Mouse (Mus musculus): ENCODE results near the gene Timm23.
"Not testable (repeated sequence)": the region's sequence is repeated elsewhere in the genome, so short reads cannot be mapped to it uniquely, and the experiment has no call there.

Gene Timm23

GRCm38 (mm10) chr14:32165278-32166061, 36.2 kb downstream of the Timm23 start:
- peak; percentile 51 for DNase-seq (ENCODE audit: low read depth, low spot score)

DNA sequence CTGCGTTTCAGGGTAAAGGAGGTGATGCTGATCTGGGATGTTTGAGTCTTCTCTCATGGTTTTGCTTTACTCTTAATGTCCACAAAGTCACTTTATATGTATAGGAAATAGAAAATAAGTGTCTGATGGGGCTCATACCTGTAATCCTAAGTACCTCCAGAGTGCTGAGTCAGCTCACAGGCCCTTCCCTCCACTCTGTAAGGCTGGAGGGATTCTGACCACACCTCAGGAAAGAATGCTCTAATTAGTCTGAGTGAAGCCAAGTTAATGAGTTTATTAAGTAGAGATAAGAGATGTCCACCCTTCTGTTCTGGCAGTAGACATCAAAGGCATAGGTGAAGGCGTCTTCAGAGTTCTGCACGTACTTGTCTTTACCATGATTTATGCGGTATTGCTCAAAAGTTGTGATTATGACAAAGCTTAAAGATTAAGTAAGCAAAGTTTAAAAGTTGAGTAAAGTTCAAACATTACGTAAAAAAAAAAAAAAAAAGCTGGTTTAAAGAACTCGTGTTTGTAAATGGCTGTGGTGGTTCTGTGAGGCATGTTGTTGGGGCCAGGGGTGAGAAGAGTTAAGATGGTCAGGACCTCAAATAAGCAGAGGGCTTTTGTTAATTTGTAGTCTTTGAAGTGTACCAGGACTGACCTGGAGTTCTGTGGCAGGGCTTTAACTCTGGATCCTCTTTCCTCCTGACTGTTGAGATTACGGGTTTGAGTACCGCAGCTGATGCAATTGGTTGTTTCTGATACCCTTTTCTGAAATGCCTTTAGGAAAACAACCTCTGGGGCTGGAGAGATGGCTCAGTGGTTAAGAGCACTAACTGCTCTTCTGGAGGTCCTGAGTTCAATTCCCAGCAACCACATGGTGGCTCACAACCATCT, 37.3 kb downstream of the Timm23 start:
- DNase-seq (ENCODE audit: low read depth, low spot score) = no peak

DNA sequence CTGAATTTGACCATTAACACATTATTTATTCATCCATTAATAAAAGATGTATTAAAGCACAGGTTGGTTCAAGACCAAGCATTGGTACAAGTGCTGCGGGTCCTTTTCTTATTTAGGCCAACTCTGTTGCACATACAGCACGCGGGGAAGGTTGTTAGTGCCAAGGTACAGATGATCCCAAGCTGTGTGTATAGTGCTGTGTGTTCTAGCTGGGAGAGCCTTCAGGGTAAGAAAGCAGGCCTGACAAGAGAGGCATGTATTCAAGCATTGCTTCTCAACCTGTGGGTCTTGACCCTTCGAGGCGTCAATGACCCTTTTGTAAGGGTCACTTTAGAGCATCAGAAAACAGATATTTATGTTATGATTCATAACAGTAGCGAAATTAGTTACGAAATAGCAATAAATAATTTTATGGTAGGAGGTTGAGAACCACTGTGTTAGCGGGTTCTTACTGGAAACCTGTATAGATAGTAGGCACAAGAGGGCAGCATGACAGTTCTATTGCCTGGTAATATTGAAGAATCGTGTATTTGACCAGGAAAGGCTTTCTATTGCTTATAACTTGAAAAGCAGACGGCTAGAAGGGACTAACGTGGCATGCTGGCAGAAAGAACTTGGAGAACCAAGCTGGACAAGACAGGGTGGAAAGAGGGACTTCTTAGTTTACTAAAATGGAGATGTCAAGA, 38.4 kb downstream of the Timm23 start:
- no peak for DNase-seq (ENCODE audit: low read depth, low spot score)

DNA sequence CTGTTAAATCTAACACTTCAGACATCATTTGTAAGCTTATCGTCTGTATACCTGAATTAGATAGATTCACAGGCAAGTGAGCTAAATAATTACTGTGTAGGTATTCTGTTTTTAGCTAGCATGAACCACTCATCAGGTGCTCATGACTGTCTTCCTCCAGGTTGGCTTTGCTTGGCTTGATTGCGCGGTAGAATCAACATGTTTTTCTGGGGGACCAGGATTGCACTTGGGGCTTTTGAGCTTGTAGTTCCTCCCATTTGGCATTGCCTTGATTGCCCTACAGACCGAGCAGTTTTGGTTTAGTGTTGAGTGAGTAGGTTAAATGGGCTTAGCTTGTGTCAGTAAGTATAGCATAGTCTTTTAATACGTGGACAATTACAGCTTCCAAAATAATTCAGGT, 39.5 kb downstream of the Timm23 start:
- no peak for DNase-seq (ENCODE audit: low read depth, low spot score)

DNA sequence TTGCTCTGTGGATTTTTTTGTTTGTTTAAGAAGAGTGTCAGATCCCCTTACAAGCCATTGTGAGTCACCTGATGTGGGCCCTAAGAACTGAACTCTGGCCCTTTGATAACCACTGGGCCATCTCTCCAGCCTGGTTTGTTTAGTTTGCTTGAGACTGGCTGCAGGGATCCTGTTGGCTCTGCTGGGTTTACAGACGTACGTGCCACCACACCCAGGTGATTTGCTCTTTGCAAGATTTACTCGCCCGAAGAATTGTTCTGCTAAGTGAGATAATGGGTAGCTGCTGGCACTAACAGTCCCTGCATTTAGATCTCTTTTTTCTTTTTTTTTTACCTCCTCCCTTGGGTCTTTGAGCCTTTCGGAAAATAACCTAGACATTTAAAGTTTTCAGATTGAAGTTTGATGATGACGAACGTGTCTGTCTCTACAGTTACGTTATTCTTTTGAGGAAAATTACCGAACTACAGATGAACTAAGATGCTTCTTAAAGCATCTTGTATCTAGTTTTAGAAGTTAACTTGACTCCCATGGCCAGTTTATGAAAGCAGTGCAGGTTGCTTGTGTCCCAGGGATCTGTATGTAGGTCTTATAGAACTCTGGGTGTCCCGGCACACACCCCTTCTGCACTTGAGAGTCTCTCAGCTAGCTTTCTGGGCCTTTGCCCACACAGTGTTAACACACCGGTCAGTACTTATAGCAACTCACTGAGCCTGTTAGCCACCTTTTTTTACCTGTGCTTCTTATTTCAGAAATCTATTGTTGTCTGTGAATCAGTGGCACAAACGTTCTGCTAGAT, 40.4 kb downstream of the Timm23 start:
- no peak for DNase-seq (ENCODE audit: low read depth, low spot score)

- DNase-seq (ENCODE audit: low read depth, low spot score) = no peak
Observed at GRCm38 (mm10) chr14:32160563-32160962, 41.1 kb downstream of the Timm23 start.

DNA sequence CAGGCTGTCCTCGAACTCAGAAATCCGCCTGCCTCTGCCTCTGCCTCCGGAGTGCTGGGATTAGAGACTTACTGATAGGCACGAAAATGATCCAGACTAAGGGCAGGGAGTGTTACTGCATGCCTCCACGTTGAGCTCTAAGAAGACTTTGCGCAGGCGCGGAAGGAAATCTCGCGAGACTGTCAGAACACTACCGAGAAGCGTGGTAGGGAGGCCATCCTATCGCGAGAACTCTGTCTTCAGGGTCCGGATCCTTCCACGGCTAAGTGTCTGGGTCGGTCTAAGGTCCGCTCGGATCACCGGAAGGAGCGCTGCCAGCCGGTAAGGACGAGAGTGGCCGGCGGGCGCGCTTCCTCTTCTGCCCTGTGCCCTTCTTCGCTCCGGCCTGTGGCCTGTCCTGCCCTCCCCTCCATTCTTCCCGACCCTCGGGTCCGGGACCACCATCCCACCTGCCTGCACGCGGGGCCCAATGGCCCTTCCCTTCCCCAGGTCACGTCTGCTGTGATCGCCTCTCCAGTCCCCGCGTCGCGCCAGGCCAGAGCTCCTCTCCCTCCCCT, 41.9 kb downstream of the Timm23 start, which contains the start of gene Ncoa4:
Ncoa4 (plus strand) TSS at position 176 of the 557 bp plus-strand sequence.
- peak; percentile 99 for DNase-seq (ENCODE audit: low read depth, low spot score)

DNA sequence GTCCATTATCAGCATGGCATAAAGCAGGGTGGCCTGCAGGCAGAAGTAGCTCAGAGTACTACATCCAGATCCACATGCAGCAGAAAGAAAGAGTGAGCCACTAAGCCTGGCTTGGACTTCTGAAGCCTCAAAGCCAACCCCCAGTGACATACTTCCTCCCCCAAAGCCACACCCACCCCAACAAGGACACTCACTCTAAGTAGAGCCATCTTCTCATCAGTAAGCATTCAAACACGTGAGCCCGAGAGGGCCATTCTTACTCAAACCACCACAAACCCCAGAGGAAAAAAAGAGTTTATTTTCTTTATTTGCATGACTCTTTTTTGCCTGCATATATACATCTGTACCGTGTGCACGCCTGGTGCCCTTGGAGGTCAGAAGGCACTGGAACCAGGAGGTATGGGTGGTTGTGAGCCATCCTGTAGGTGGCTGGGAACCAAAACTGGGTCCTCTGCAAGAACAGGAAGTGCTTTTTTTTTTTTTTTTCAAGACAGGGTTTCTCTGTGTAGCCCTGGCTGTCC, 42.5 kb downstream of the Timm23 start:
- DNase-seq (ENCODE audit: low read depth, low spot score) = no peak

DNA sequence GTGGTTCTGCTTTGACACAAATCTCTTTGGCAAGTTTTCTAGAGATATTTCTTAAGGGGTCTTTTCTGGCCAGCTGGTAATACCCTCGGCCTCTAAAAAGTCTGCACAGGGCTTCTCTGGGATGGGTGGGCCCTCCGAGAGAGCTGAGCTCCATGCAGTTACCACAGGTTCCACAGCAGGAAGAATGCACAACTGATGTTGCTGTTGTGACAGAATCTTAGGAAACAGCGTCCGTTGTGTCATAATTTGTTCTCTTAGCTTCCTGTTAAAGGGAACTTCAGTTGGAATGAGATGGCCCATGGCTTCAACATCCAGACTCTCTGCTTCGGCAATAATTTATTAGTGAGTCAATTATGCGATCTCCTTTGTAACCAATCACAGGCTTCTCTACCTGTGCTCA, 46.9 kb downstream of the Timm23 start:
- no peak for DNase-seq (ENCODE audit: low read depth, low spot score)

DNA sequence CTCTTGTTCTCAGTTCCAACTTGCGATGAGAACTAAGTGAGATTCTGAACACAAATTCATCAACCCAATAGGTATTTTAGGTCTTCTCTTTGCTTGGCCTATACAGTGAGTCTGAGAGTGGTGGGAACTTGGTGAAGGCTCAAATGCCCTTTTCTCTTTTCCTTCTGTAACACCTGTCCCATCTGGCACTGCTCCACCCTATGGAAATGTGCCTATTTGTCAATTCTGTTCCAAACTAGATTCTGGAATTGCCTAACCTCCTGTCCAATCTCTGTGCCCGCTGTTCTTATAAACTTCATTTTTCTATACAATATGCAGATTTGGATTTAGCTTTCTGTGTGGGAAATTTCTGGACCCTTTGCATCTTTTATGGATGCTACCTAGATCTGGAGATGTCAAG, 48.5 kb downstream of the Timm23 start:
- DNase-seq (ENCODE audit: low read depth, low spot score) = no peak

GRCm38 (mm10) chr14:32152243-32152965, 49.3 kb downstream of the Timm23 start:
- no peak for DNase-seq (ENCODE audit: low read depth, low spot score)

GRCm38 (mm10) chr14:32150872-32151271, 50.8 kb downstream of the Timm23 start:
- DNase-seq (ENCODE audit: low read depth, low spot score) = no peak

DNA sequence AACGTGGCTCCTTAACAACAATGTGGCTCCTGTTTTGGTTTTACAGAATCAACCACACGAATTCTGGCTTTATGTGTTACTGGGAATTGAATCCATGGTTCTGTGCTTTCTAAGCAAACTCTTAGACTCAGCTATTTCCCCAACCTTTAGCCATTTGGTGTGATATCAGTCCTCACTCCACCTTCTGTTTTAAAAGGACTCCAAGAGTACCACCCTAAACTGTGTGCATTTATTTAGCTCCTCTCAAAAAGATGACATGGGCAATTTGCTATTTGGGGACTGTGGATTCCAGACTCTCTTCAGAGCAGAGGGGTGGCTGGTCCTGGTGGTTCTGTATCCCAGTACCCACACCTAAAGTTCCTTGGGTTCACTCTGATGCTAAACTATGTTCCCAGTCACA, 55.1 kb downstream of the Timm23 start:
- DNase-seq (ENCODE audit: low read depth, low spot score) = no peak

DNA sequence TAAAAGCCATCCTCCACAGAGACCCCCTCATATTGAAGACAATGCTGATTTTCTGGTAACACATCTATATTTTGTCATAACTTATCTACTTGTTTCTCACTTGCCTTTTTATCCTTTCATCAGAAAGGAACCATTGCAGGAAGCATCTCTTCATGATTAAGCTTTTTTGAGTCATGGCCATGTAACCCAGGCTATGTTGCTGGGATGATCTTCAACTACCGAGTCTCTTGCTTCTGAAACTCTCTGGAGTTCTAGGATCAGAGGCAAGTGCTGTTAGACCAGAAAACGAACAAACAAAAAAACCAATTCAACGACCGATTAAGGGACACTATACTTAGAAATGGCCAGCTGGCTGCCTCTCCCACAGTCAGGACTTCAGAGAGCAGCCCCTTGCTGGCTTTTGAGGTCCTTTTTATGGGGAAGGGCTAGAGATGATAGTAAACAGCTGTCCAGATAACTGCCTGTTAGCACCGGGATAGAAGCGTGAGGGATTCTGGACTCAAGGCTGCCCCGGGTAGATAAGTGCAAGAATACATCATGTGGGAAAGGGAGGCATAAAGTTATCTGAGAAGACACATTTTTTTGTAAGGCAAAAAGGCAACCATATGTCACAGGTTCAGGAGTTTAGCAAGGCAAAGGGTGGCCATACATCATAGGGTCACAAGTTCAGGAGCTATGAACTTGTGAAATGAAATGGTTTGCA, 55.7 kb downstream of the Timm23 start:
- DNase-seq (ENCODE audit: low read depth, low spot score) = no peak

DNA sequence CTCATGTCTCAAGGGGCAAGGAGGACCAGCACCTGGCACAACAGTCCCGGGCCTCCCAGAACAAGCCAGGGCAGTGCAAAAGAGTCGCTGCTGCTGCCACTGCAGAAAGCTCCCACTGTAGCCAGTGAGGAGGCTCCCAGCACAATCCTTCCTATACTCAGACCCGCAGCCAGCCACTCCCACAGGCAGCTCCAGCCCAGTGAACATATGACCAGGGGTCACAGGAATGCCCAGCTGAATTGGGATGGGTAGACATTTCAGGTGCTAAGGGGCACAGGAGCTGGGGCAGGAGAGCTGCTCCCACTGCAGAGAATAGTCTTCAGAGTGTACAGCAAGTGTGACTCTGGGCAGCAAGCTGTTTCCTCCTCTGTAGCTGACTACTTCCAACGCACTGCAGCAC, 56.3 kb downstream of the Timm23 start:
- no peak for DNase-seq (ENCODE audit: low read depth, low spot score)

DNA sequence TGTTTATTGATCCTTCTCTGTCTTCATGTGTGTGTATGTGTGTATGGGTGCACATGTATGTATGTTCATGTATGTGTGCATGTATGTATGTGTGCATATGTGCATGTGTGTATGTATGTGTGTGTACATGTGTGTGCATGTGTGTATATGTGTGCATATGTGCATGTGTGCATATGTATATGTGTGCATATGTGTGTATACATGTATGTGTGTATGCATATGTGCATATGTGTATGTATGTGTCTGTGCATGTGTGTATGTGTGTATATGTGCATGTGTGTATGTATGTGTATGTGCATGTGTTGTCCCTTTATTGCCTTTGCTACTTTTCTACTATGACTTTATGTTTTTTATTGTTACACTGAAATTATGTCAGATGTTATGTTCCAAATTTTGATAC, 57.0 kb downstream of the Timm23 start:
- DNase-seq (ENCODE audit: low read depth, low spot score) = no peak

DNA sequence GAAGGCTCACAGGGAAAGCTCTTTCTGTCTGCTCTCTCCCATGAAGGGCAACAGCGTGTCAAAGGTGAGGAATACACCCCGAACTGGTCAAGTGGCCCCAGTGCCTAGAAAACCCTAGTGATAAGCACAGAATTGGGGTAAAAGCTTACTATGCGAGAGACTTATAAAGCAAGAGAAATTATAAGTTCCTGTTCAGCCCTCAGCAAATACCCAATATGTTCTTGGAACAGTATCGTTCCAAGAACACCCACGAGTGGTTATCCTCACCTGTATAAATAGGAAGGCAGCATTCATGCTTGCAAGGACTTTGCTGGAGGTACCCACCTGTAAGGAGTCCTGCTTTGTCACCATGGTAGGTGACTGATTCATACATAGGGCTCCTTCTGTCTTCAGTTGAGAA, 60.0 kb downstream of the Timm23 start, which contains the start of gene Msmb:
Msmb (plus strand) TSS at position 301 of the 400 bp plus-strand sequence.
- DNase-seq (ENCODE audit: low read depth, low spot score) = no peak

DNA sequence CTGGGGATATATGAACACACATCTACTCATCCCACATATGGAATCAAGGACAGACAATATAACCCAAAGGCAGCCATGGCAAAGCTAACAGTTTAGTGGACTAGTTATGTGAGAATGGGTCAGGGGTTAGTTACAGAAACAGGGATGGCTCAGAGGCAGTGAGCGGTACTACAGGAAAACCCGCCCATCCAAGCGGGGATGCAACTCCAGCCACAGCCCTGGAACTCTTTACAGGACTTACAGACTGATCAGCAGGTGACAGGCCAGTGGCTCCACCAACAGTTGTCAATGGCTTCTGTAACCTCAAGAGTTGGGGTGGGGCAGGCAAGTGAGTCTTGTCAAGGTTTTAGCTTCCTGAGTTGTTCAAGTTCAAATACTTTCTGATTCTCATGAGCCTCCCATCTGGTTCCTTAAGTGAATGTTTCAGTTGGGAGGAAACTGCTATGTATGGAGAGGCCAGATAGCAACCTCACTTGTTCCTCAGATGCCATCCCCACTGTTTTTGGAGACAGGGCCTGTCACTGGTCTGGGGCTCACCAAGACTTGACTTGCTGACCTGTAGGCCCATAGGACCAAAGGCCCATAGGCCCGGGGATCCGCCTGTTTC, 61.2 kb downstream of the Timm23 start:
- DNase-seq (ENCODE audit: low read depth, low spot score) = no peak

DNA sequence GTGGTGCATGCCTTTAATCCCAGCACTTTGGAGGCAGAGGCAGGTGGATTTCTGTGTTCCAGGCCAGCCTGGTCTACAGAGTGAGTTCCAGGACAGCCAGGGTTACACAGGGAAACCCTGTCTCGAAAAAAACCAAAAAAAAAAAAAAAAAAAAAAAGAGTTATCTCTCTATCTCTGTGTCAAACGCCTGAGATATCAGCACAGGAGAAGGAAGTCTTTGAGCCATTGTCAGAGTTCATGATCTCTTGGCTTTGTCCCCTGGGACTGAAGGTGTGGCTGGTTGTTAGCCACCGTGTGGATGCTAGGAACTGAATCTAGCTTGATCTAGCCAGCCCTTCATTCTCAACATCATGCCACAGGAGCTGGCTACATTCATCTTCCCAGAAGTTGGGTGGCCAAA, 65.2 kb downstream of the Timm23 start:
- DNase-seq (ENCODE audit: low read depth, low spot score) = not testable (repeated sequence)
